Mouse (Mus musculus): ENCODE results near the gene Xrra1. TPM values are rescaled to one million over a fixed set of nuclear protein-coding genes. Genes with fewer than 3 reads are reported as not detected.

Gene Xrra1
- polyA plus RNA-seq, 1 experiment from 2014 or later = 1.0 TPM

DNA sequence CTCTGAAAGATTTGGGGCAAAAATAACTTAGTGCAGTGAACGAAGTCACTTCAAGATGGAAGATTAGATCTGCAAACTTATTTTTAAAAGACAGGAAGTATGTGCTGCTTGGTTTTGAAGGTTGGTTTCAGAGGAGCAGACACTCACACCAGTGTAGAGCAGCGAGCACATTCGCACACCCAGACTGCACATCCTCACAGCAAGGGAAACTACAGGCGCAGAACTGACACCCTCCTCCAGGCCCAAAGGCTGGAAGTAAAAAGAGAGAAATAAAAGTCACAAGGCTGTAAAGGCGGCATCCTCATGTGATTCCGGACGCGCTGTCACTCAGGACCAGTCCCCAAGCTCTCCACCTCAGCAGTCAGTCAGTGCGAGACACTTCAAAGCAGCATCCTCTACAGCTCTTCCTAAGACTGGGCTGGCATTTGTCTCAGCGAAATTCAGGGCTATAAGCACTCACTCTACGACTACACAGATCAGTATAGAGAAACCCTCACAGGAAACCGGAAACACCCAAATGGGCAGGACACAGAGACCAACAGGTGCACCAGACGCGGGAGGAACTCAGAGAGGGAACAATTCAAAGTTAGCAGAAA is 2.6 kb upstream of the Xrra1 start:
- 90% methylated on average over 14 of the region's 14 CpGs for WGBS
- Histone ChIP-seq H3K9me3 (no peaks in the 10 kb centered on the region), H3K4me3 (no peak overlapping the region), H3K4me1 (peaks cover 22% of the 10 kb centered on the region), H3K9ac (no peak overlapping the region), H3K27ac (no peak overlapping the region), H3K27me3 (replicated peaks) (no peaks in the 10 kb centered on the region), H3K36me3 (replicated peaks) (no peaks in the 10 kb centered on the region; the same call in 1 of the 2 replicates), H3K4me2 (no peak overlapping the region)
- no peak for ATAC-seq (replicated peaks)

DNA sequence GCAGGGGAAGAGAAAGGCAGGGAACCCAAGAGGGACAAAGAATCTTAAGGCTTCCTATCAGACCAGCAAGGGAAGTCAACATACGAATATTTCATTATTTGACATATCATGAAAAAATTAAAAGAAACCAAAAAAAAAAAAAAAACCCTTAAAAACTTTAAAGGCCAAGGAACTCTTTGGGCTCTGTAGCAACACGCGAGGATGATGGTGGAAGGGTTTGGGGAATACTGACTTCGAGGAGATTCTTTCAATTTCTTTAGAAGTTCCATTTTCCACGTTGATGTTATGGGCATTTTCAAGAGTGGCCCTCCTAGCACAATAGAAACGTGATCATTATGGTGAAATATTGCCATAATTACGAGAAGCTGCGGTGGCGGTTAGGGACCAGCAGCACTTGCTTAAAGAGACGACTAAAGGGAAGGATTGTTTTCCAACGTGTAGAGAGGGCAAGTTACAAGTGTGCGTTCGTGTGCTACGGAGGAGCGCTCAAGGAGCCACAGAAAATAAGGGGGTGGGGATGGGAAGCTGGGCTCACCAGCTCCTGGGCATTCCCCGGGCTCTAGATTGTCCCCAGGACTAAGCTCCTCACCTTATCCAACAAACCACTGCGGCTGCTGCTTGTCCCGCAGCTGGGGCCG is 622 bp upstream of the Xrra1 start:
- Histone ChIP-seq H3K27me3 (replicated peaks) (no peaks in the 10 kb centered on the region), H3K36me3 (replicated peaks) (no peaks in the 10 kb centered on the region; the same call in 1 of the 2 replicates), H3K9ac (peak overlapping the region; percentile 74), H3K4me2 (peak overlapping the region; percentile 80), H3K9me3 (no peaks in the 10 kb centered on the region), H3K4me3 (peak overlapping the region; percentile 74), H3K27ac (peak overlapping the region; percentile 85), H3K4me1 (peaks cover 18% of the 10 kb centered on the region)
- under 1% methylated on average over 19 of the region's 19 CpGs for WGBS
- ATAC-seq (replicated peaks) = peak; percentile 78

DNA sequence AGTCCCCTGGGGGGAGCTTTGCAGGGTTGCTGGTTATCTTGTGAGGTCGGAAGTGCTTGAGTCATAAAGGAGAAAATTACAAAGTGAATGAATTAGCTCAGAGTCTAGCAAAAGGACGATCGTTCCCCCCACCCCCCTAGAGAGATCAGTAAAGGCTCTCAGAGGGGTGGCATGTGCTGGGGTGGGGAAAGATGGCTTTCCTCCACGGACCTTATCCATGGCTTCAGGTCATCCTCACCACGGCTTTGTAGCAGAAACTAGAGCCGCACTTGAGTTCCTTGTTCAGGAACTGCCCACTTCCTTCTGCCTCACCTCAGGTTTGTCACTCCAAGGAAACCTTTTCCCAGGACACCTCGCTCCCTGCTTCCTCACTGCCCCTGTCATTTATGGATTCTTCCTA is 4.4 kb downstream of the Xrra1 start, which contains the start of gene Spcs2:
TSS of gene Spcs2 (minus strand) at position 101 of the 400 bp plus-strand sequence.
- Histone ChIP-seq H3K4me3 (no peak within 1 kb of the TSS), H3K27me3 (replicated peaks) (no peaks in the 10 kb centered on the region), H3K4me1 (no peaks in the 10 kb centered on the region), H3K9ac (no peak within 1 kb of the TSS), H3K4me2 (no peak within 1 kb of the TSS), H3K36me3 (replicated peaks) (no peaks in the 10 kb centered on the region), H3K9me3 (no peaks in the 10 kb centered on the region), H3K27ac (no peak within 1 kb of the TSS)
- ATAC-seq (replicated peaks) = no peak
- WGBS = 55% methylated on average over 7 of the region's 7 CpGs

DNA sequence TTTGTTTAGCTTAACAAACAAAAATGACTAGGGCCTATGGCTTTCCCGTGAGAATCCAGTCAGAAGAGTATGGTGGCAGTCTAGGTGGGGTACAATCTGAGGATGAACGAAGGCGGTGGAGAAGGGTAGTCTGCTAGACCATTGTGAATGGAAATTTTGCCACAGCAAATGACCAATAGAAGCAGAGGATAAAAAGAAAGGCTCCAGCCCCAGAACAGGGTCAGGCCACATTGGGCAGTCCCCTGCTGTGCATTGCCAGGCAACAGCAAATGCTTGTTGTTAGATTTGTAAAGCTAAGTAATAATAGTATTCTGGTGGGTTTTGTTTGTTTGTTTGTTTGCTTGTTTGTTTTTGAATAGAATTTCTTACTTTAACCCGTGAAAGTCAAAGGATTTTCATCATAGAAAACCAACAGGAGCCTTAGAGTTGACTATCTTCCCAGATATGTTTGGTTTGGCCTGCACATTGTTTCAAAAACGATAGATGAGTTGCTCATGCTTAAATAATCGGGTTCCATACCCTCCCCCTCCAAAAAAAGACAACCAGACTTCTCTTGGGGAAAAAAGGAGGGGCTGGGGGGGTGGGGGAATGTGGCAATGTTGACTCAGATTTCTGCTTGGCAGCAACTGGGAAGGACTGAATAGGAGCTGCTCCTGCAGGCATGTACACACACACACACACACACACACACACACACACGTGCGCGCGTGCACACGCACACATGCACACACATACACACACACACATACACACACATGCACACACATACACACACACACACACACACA is 5.5 kb downstream of the Xrra1 start:
- Histone ChIP-seq H3K4me3 (no peak overlapping the region), H3K4me2 (no peak overlapping the region), H3K36me3 (replicated peaks) (no peaks in the 10 kb centered on the region), H3K27ac (no peak overlapping the region), H3K27me3 (replicated peaks) (no peaks in the 10 kb centered on the region), H3K9me3 (no peaks in the 10 kb centered on the region), H3K9ac (no peak overlapping the region), H3K4me1 (no peaks in the 10 kb centered on the region)
- no peak for ATAC-seq (replicated peaks)
- 16% methylated on average over 6 of the region's 11 CpGs for WGBS

DNA sequence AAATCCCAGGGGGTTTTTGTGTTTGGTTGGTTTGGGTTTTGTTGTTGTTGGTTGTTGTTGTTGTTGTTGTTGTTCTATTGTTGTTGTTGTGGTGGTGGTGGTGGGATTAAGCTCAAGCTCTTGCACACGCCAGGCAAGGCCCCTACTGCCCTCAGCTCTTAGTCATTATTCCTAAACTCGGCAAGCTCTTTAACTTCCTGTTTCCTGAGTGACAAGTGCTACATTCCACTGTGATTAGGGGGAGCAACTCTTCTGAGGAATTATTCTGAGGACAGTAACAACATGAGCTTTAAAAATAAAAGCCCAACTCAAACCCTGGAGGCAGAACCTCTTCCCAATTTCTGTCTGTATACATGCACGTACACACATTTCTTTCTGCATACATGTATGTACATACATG is 6.3 kb downstream of the Xrra1 start:
- no peak overlapping the region for H3K4me2 ChIP-seq
- H3K9me3 ChIP-seq = no peaks in the 10 kb centered on the region
- H3K36me3 ChIP-seq (replicated peaks) = no peaks in the 10 kb centered on the region
- no peak overlapping the region for H3K27ac ChIP-seq
- ATAC-seq (replicated peaks) = no peak
- H3K27me3 ChIP-seq (replicated peaks) = no peaks in the 10 kb centered on the region
- H3K4me3 ChIP-seq = no peak overlapping the region
- no peaks in the 10 kb centered on the region for H3K4me1 ChIP-seq
- no peak overlapping the region for H3K9ac ChIP-seq
- WGBS = 49% methylated on average over 3 of the region's 3 CpGs

DNA sequence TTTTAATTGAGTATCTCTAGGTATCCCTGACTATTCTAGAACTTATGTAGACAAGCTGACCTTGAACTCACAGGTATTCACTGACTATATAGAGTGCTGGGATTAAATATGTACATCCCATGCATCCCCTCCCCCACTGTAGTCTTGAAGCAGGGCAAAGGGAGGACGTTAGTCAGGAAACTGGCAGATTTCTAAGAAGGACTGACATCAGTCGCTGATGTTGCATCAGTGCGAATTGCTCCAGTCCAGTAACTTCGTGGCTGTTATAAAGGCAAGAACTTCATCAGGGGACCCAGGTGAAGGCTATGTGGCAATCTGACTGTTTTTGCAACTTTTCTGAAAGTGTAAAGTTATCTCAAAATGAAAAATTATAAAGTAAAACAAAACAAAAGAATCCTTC is 10.4 kb downstream of the Xrra1 start:
- Histone ChIP-seq H3K36me3 (replicated peaks) (no peaks in the 10 kb centered on the region), H3K9ac (no peak overlapping the region), H3K27me3 (replicated peaks) (no peaks in the 10 kb centered on the region), H3K9me3 (no peaks in the 10 kb centered on the region), H3K27ac (no peak overlapping the region), H3K4me1 (no peaks in the 10 kb centered on the region), H3K4me3 (no peak overlapping the region), H3K4me2 (no peak overlapping the region)
- 68% methylated on average over 4 of the region's 4 CpGs for WGBS
- ATAC-seq (replicated peaks) = no peak

DNA sequence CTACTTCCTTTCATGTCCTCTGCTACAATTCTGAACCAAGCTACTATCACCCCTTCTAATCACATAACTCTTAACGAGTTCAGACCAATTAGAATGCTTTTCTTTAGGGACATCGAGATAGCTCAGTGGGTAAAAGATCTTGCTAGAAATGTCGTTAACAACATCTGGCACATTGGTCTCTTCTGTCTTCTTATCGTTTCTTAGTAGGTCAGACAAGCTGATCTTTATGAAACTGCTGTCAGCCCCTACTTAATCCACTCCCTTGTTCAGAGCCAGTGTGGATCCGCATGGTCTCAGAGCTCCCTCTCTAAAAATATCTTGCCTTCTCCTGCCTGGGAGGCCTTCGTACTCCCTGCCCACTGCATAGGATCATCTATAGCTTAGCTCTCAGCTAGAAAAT is 15.0 kb downstream of the Xrra1 start:
- H3K9me3 ChIP-seq = no peaks in the 10 kb centered on the region
- H3K9ac ChIP-seq = no peak overlapping the region
- no peak overlapping the region for H3K27ac ChIP-seq
- WGBS = 70% methylated on average over 6 of the region's 6 CpGs
- no peaks in the 10 kb centered on the region for H3K27me3 ChIP-seq (replicated peaks)
- no peak overlapping the region for H3K4me3 ChIP-seq
- H3K4me1 ChIP-seq = peaks cover 15% of the 10 kb centered on the region
- no peak for ATAC-seq (replicated peaks)
- H3K36me3 ChIP-seq (replicated peaks) = no peaks in the 10 kb centered on the region
- no peak overlapping the region for H3K4me2 ChIP-seq

DNA sequence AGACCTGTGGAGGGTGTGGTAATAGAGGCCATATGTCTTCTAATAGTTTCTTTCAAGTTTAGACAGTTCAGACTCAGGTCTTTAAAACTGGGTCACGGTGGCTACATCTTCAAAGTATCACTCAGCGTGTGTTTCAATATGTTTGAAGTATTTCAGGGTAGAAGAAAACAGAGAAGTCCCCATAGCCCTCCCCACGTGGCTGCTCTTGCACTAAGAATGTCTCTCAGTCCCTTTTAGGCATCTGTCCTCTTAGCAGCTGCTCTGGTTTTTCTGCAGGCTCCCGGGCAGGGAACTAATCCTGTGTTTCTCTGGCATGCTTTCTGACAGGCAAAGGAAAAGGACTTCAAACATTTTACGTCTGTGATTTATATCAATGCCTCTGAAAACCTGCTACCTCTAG is 17.0 kb downstream of the Xrra1 start:
- no peak for ATAC-seq (replicated peaks)
- H3K36me3 ChIP-seq (replicated peaks) = no peaks in the 10 kb centered on the region
- no peaks in the 10 kb centered on the region for H3K9me3 ChIP-seq
- no peak overlapping the region for H3K4me2 ChIP-seq
- no peak overlapping the region for H3K9ac ChIP-seq
- no peaks in the 10 kb centered on the region for H3K27me3 ChIP-seq (replicated peaks)
- H3K27ac ChIP-seq = no peak overlapping the region
- H3K4me3 ChIP-seq = no peak overlapping the region
- H3K4me1 ChIP-seq = peaks cover 15% of the 10 kb centered on the region
- WGBS = 36% methylated on average over 5 of the region's 5 CpGs

DNA sequence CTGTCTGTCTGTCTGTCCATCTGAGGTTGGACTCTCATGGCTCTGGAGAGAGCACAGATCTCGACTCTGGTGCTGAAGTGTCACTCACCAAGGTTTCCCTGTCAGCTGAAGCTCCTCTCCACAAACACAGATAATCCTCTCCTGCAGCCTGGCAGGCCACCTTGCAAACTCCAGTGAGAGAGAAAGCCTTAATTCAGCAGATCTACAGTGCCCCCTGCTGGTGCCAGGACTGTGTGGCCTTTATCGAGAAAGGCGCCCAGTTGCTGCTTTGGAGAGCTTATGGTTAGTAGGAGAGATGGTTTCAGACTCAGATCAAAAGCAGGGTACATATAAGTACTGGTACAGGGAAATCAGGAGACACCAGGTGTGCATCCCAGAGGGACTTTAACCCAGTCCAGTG is 17.4 kb downstream of the Xrra1 start:
- Histone ChIP-seq H3K4me2 (no peak overlapping the region), H3K9me3 (no peaks in the 10 kb centered on the region), H3K27ac (no peak overlapping the region), H3K36me3 (replicated peaks) (no peaks in the 10 kb centered on the region), H3K4me1 (peaks cover 15% of the 10 kb centered on the region), H3K27me3 (replicated peaks) (no peaks in the 10 kb centered on the region), H3K9ac (no peak overlapping the region), H3K4me3 (no peak overlapping the region)
- peak; percentile 32; the same call in 1 of the 2 replicates for ATAC-seq (replicated peaks)
- 3% methylated on average over 3 of the region's 3 CpGs for whole genome bisulfite sequencing

DNA sequence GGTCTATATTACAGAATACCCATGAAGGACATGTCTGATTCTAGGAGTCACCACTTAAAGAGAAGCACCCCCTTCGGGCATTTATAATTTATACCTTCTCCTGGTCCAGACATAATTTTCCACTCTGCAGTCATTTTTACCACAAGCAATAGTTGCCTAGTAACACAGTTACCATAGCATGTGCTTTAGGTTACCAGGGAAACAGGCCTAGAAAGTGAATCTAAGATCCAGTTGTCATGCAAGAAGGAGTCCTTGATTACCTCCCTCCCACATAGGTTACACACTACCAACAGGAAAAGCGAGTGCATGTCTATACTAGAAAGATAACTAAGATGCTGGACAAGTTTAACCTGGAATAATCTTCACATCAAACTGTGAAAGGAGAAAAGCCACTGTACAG is 19.3 kb downstream of the Xrra1 start:
- Histone ChIP-seq H3K4me3 (no peak overlapping the region), H3K27ac (peak overlapping the region; percentile 55), H3K4me1 (peaks cover 15% of the 10 kb centered on the region), H3K27me3 (replicated peaks) (no peaks in the 10 kb centered on the region), H3K4me2 (no peak overlapping the region), H3K36me3 (replicated peaks) (no peaks in the 10 kb centered on the region), H3K9ac (no peak overlapping the region), H3K9me3 (no peaks in the 10 kb centered on the region)
- 54% methylated on average over 2 of the region's 2 CpGs for WGBS
- peak; percentile 67 for ATAC-seq (replicated peaks)

DNA sequence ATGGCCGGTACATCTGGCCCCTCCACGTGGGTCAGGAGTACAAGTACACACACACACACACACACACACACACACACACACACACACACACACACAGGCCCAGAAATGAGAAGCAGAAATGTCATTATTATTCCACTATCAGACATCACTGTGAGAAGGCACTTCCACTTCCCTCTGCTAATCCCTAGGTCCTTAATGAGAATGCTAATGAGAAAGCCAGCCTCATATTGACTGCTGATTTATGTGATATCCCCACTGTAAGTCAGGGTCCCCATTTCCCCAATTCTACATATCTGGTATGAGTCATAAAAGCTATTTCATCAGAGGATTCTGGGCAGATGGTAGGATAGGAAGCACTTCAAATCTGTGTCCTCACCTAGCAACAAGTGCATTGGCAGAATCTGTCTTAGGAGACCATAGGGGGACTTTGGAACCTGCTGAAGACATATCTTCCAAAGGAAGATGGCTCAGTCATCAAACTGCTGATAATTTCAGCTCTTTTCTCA is 28.4 kb downstream of the Xrra1 start:
- Histone ChIP-seq H3K4me2 (no peak overlapping the region), H3K27ac (no peak overlapping the region), H3K4me3 (no peak overlapping the region), H3K9me3 (no peaks in the 10 kb centered on the region), H3K4me1 (peaks cover 6% of the 10 kb centered on the region; the same call in 1 of the 2 replicates), H3K36me3 (replicated peaks) (no peaks in the 10 kb centered on the region), H3K27me3 (replicated peaks) (no peaks in the 10 kb centered on the region), H3K9ac (no peak overlapping the region)
- 79% methylated on average over 2 of the region's 2 CpGs for WGBS
- ATAC-seq (replicated peaks) = no peak

DNA sequence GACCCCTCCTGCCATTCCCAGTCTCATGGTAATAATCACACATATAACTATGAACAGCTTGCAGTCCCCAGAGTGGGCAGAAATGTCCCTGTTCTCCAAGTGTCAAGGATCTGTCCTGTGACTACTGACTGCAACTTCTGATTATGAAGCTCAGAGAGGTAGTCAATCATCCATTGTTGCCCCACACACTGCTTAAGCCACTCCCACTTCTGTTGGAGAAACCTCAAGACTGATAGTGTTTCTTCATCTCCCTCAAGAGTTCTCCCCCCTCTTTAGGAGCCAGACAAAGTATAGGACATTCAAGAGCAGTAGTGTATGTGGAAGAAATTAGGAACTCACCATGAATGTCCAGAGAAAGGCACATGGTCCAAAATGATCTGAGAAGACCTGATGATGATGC is 28.8 kb downstream of the Xrra1 start:
- Histone ChIP-seq H3K36me3 (replicated peaks) (no peaks in the 10 kb centered on the region), H3K9ac (no peak overlapping the region)

More for the DNA sequence above, 28.8 kb downstream of the Xrra1 start:
- Histone ChIP-seq H3K27ac (no peak overlapping the region), H3K4me3 (no peak overlapping the region), H3K27me3 (replicated peaks) (no peaks in the 10 kb centered on the region), H3K4me1 (peaks cover 6% of the 10 kb centered on the region; the same call in 1 of the 2 replicates), H3K9me3 (no peaks in the 10 kb centered on the region), H3K4me2 (no peak overlapping the region)
- no peak for ATAC-seq (replicated peaks)
